Comparison of ENCODE assay signal across 12 mouse cellular contexts in genomic region chr11:60774158-60774689, GRCm38 (mm10).
"Had no signal": no experiment of that assay in that cellular context is flagged by ENCODE, and none has a peak within 500 bp of the region (broad histone marks: within the 10 kb centered on the region; RNA-seq: fewer than 3 reads in every experiment).

No protein-coding gene starts in this region.

- H3K9me3 ChIP-seq: limb, embryonic 10.5 days; midbrain, embryonic 15.5 days; neural tube, embryonic 12.5 days had no signal

- DNase-seq: kidney, adult 11 months; kidney, postnatal 14 days; lung, postnatal 10 days; right cerebral cortex, postnatal 4 days; spleen, adult 18-20 months; thymus, adult 18-20 months; thymus, postnatal 14 days had no signal

- H3K4me3 ChIP-seq: left cerebral cortex, adult 2 months; limb, embryonic 10.5 days; midbrain, embryonic 15.5 days; neural tube, embryonic 12.5 days had no signal

- ATAC-seq: midbrain, embryonic 15.5 days had no signal

- H3K27me3 ChIP-seq: midbrain, embryonic 15.5 days; neural tube, embryonic 12.5 days had no signal

- H3K9ac ChIP-seq: midbrain, embryonic 15.5 days; neural tube, embryonic 12.5 days had no signal

- H3K27ac ChIP-seq: left cerebral cortex, adult 2 months; limb, embryonic 10.5 days; midbrain, embryonic 15.5 days; neural tube, embryonic 12.5 days had no signal

- H3K36me3 ChIP-seq: midbrain, embryonic 15.5 days had no signal

- H3K4me2 ChIP-seq: midbrain, embryonic 11.5 days had no signal
